ENCODE assay signal across 9 mouse cellular contexts in the genomic region with DNA sequence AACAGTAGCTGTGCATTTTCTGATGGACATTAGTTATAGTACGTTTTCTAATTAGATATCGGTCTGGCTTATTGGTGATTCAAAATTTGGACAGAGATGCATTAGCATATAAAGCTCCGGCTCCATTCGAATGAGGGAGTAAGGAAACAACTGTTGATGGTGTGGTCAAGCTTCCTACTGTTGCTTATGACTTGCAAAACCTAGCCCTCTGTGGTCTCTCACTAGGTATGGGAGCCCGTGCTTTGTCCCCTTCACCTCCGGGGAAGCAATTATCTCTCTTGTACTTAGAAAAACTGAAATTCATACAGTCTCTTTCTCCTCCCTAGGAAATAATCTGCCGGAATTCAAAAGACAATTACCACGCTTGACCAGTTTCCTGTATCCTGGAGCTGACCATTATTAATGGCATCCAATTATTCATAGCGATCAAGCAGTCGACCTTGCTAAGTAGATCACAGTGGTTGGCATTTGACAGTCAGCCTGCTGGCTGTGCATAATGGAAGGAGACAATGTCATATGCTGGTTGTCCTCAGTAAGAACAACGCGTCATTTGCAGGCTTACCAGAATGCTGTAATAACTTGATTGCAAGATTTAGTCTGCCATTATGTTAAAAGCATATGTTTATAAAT.
DNase-seq lines count a peak whose midpoint lies in the region; ATAC-seq and TF ChIP-seq lines count a peak whose summit lies in the region.
"Had no signal": no experiment of that assay in that cellular context is flagged by ENCODE, and none has a peak within 500 bp of the region (broad histone marks: within the 10 kb centered on the region; RNA-seq: fewer than 3 reads in every experiment).

No protein-coding gene starts in this region.

- no peak for TF ChIP-seq CTCF in liver, postnatal 0 days (IDR thresholded peaks at IDR 0.05; ENCODE audit: low read depth)

- H3K4me2 ChIP-seq in neural tube, embryonic 11.5 days (ENCODE audit: low read depth) = no peak overlapping the region
- peak overlapping the region; percentile 0; the same call in 1 of the 2 replicates for H3K4me2 ChIP-seq in forebrain, embryonic 13.5 days
- no peak overlapping the region for H3K4me2 ChIP-seq in midbrain, embryonic 12.5 days (replicated peaks)
- H3K4me2 ChIP-seq in liver, postnatal 0 days (ENCODE audit: low read depth, low read length) = no peak overlapping the region

- H3K4me3 ChIP-seq in neural tube, embryonic 11.5 days (ENCODE audit: low read depth, low read length) = no peak overlapping the region
- H3K4me3 ChIP-seq in forebrain, embryonic 13.5 days = no peak overlapping the region
- no peak overlapping the region for H3K4me3 ChIP-seq in midbrain, embryonic 12.5 days
- H3K4me3 ChIP-seq in liver, postnatal 0 days (ENCODE audit: low read depth, low read length) = no peak overlapping the region

- peak; percentile 13 for DNase-seq in neural tube, embryonic 11.5 days (ENCODE audit: low spot score)
- no peak for DNase-seq in neural tube, embryonic 10.5 days (ENCODE audit: extremely low spot score, low spot score)
- DNase-seq in urinary bladder, postnatal 25 days (ENCODE audit: low spot score) = no peak
- no peak for DNase-seq in liver, postnatal 0 days
- DNase-seq in left cerebral cortex, postnatal 4 days = no peak
- DNase-seq: cerebellum, adult 18-20 months had no signal

- no peak overlapping the region for H3K27ac ChIP-seq in neural tube, embryonic 11.5 days (ENCODE audit: low read depth, low read length)
- no peak overlapping the region; the same call in 1 of the 2 replicates for H3K27ac ChIP-seq in forebrain, embryonic 13.5 days
- H3K27ac ChIP-seq in midbrain, embryonic 12.5 days (replicated peaks) = no peak overlapping the region
- no peak overlapping the region for H3K27ac ChIP-seq in liver, postnatal 0 days (ENCODE audit: low read depth)
- H3K27ac ChIP-seq: stomach, postnatal 0 days had no signal

- 59% methylated on average over 12 of the region's 12 CpGs for WGBS in neural tube, embryonic 11.5 days
- 14% methylated on average over 12 of the region's 12 CpGs for WGBS in forebrain, embryonic 13.5 days
- WGBS in midbrain, embryonic 12.5 days = 51% methylated on average over 12 of the region's 12 CpGs
- 77% methylated on average over 12 of the region's 12 CpGs for WGBS in liver, postnatal 0 days (ENCODE audit: insufficient replicate concordance)

- H3K4me1 ChIP-seq in neural tube, embryonic 11.5 days (ENCODE audit: control insufficient read depth, insufficient read depth, low read length) = 0 out of 2 replicates have a peak, but pooled peaks cover 3% of the 10 kb centered on the region
- H3K4me1 ChIP-seq in forebrain, embryonic 13.5 days = peaks cover 7% of the 10 kb centered on the region
- H3K4me1 ChIP-seq in midbrain, embryonic 12.5 days = peaks cover 10% of the 10 kb centered on the region
- H3K4me1 ChIP-seq in liver, postnatal 0 days (ENCODE audit: insufficient read depth) = no peaks in the 10 kb centered on the region; the same call in 1 of the 2 replicates

- H3K9me3 ChIP-seq in neural tube, embryonic 11.5 days (ENCODE audit: control insufficient read depth, low read length) = no peaks in the 10 kb centered on the region
- no peaks in the 10 kb centered on the region for H3K9me3 ChIP-seq in forebrain, embryonic 13.5 days (replicated peaks)
- H3K9me3 ChIP-seq in midbrain, embryonic 12.5 days = no peaks in the 10 kb centered on the region
- no peaks in the 10 kb centered on the region for H3K9me3 ChIP-seq in liver, postnatal 0 days (ENCODE audit: low read length)

- intact Hi-C loops in left cerebral cortex, postnatal 4 days (cut with DNase I) = no loop called here

- peak; percentile 65; the same call in 1 of the 2 replicates for ATAC-seq in neural tube, embryonic 11.5 days (ENCODE audit: insufficient read depth, low FRiP score, low TSS enrichment)
- peak; percentile 76 for ATAC-seq in forebrain, embryonic 13.5 days
- ATAC-seq in midbrain, embryonic 12.5 days (ENCODE audit: low FRiP score, low read depth) = peak; percentile 89
- ATAC-seq in liver, postnatal 0 days = no peak

- H3K27me3 ChIP-seq in neural tube, embryonic 11.5 days (ENCODE audit: control insufficient read depth, insufficient read depth, low read length) = no peaks in the 10 kb centered on the region
- peaks cover 28% of the 10 kb centered on the region; the same call in 1 of the 2 replicates for H3K27me3 ChIP-seq in forebrain, embryonic 13.5 days
- 0 out of 2 replicates have a peak, but pooled peaks cover 4% of the 10 kb centered on the region for H3K27me3 ChIP-seq in midbrain, embryonic 12.5 days
- no peaks in the 10 kb centered on the region for H3K27me3 ChIP-seq in liver, postnatal 0 days (ENCODE audit: insufficient read depth, low read length)

- no peak overlapping the region for H3K9ac ChIP-seq in neural tube, embryonic 11.5 days (ENCODE audit: low read length)
- no peak overlapping the region for H3K9ac ChIP-seq in forebrain, embryonic 13.5 days
- H3K9ac ChIP-seq in midbrain, embryonic 12.5 days (replicated peaks) = no peak overlapping the region
- no peak overlapping the region for H3K9ac ChIP-seq in liver, postnatal 0 days (replicated peaks)

- TF ChIP-seq EP300 in liver, postnatal 0 days (IDR thresholded peaks at IDR 0.05; ENCODE audit: low read depth) = no peak

- no peaks in the 10 kb centered on the region for H3K36me3 ChIP-seq in neural tube, embryonic 11.5 days (ENCODE audit: control insufficient read depth, insufficient read depth, low read length)
- H3K36me3 ChIP-seq in forebrain, embryonic 13.5 days (ENCODE audit: poor library complexity, severe bottlenecking) = no peaks in the 10 kb centered on the region
- H3K36me3 ChIP-seq in midbrain, embryonic 12.5 days = no peaks in the 10 kb centered on the region
- no peaks in the 10 kb centered on the region for H3K36me3 ChIP-seq in liver, postnatal 0 days (replicated peaks; ENCODE audit: insufficient read depth, low read length)
